Mouse (Mus musculus): ENCODE data around the gene Gstm4. TPM values are rescaled to one million over a fixed set of nuclear protein-coding genes. Genes with fewer than 3 reads are reported as not detected.

The Gstm4 gene
- polyA plus RNA-seq, 1 experiment from 2014 or later, result 17.2 TPM

- ATAC-seq (ENCODE audit: low FRiP score, low TSS enrichment), result no peak
- Histone ChIP-seq H3K36me3 (ENCODE audit: control insufficient read depth, insufficient read depth, low read length) (peaks cover 71% of the 10 kb centered on the region), H3K27ac (ENCODE audit: low read depth, low read length) (no peak overlapping the region), H3K9me3 (ENCODE audit: control insufficient read depth, low read length) (no peaks in the 10 kb centered on the region), H3K4me1 (ENCODE audit: control insufficient read depth, insufficient read depth, low read length) (peaks cover 3% of the 10 kb centered on the region; the same call in 1 of the 2 replicates), H3K4me3 (ENCODE audit: low read length) (no peak overlapping the region), H3K27me3 (ENCODE audit: control insufficient read depth, insufficient read depth, low read length) (no peaks in the 10 kb centered on the region), H3K4me2 (replicated peaks; ENCODE audit: low read depth, low read length) (no peak overlapping the region), H3K9ac (ENCODE audit: low read depth, low read length) (no peak overlapping the region)
- 92% methylated on average over 9 of the region's 9 CpGs for WGBS
Observed at GRCm38 (mm10) chr3:108076836-108077235, 32.1 kb upstream of the Gstm4 start.

GRCm38 (mm10) chr3:108072983-108073569 lies 28.4 kb upstream of the Gstm4 start:
- H3K27ac ChIP-seq (ENCODE audit: low read depth, low read length), result no peak overlapping the region
- no peak overlapping the region for H3K4me3 ChIP-seq (ENCODE audit: low read length)
- ATAC-seq (ENCODE audit: low FRiP score, low TSS enrichment), result no peak
- no peak overlapping the region for H3K4me2 ChIP-seq (replicated peaks; ENCODE audit: low read depth, low read length)
- H3K9ac ChIP-seq (ENCODE audit: low read depth, low read length), result no peak overlapping the region
- H3K36me3 ChIP-seq (ENCODE audit: control insufficient read depth, insufficient read depth, low read length), result peaks cover 43% of the 10 kb centered on the region
- no peaks in the 10 kb centered on the region for H3K9me3 ChIP-seq (ENCODE audit: control insufficient read depth, low read length)
- 74% methylated on average over 10 of the region's 10 CpGs for WGBS
- H3K4me1 ChIP-seq (ENCODE audit: control insufficient read depth, insufficient read depth, low read length), result no peaks in the 10 kb centered on the region
- H3K27me3 ChIP-seq (ENCODE audit: control insufficient read depth, insufficient read depth, low read length), result no peaks in the 10 kb centered on the region

GRCm38 (mm10) chr3:108070295-108071293 lies 25.9 kb upstream of the Gstm4 start:
- no peak for ATAC-seq (ENCODE audit: low FRiP score, low TSS enrichment)
- Histone ChIP-seq H3K4me1 (ENCODE audit: control insufficient read depth, insufficient read depth, low read length) (no peaks in the 10 kb centered on the region), H3K36me3 (ENCODE audit: control insufficient read depth, insufficient read depth, low read length) (peaks cover 20% of the 10 kb centered on the region), H3K9me3 (ENCODE audit: control insufficient read depth, low read length) (no peaks in the 10 kb centered on the region), H3K27ac (ENCODE audit: low read depth, low read length) (no peak overlapping the region), H3K27me3 (ENCODE audit: control insufficient read depth, insufficient read depth, low read length) (no peaks in the 10 kb centered on the region), H3K9ac (ENCODE audit: low read depth, low read length) (no peak overlapping the region), H3K4me3 (ENCODE audit: low read length) (no peak overlapping the region), H3K4me2 (replicated peaks; ENCODE audit: low read depth, low read length) (no peak overlapping the region)
- WGBS, result 67% methylated on average over 10 of the region's 10 CpGs

- H3K27ac ChIP-seq (ENCODE audit: low read depth, low read length), result no peak overlapping the region
- no peak overlapping the region for H3K4me3 ChIP-seq (ENCODE audit: low read length)
- H3K9ac ChIP-seq (ENCODE audit: low read depth, low read length), result no peak overlapping the region
- H3K36me3 ChIP-seq (ENCODE audit: control insufficient read depth, insufficient read depth, low read length), result peaks cover 7% of the 10 kb centered on the region
- 60% methylated on average over 13 of the region's 13 CpGs for WGBS
- ATAC-seq (ENCODE audit: low FRiP score, low TSS enrichment), result no peak
- H3K4me1 ChIP-seq (ENCODE audit: control insufficient read depth, insufficient read depth, low read length), result no peaks in the 10 kb centered on the region
- no peaks in the 10 kb centered on the region; the same call in 1 of the 2 replicates for H3K27me3 ChIP-seq (ENCODE audit: control insufficient read depth, insufficient read depth, low read length)
- no peaks in the 10 kb centered on the region for H3K9me3 ChIP-seq (ENCODE audit: control insufficient read depth, low read length)
- no peak overlapping the region for H3K4me2 ChIP-seq (replicated peaks; ENCODE audit: low read depth, low read length)
Observed at GRCm38 (mm10) chr3:108069231-108069870, 24.7 kb upstream of the Gstm4 start.

- Histone ChIP-seq H3K36me3 (ENCODE audit: control insufficient read depth, insufficient read depth, low read length) (peaks cover 3% of the 10 kb centered on the region; the same call in 1 of the 2 replicates), H3K4me3 (ENCODE audit: low read length) (no peak overlapping the region), H3K9me3 (ENCODE audit: control insufficient read depth, low read length) (no peaks in the 10 kb centered on the region), H3K4me1 (ENCODE audit: control insufficient read depth, insufficient read depth, low read length) (no peaks in the 10 kb centered on the region), H3K9ac (ENCODE audit: low read depth, low read length) (no peak overlapping the region), H3K27me3 (ENCODE audit: control insufficient read depth, insufficient read depth, low read length) (no peaks in the 10 kb centered on the region; the same call in 1 of the 2 replicates), H3K27ac (ENCODE audit: low read depth, low read length) (no peak overlapping the region), H3K4me2 (replicated peaks; ENCODE audit: low read depth, low read length) (no peak overlapping the region)
- ATAC-seq (ENCODE audit: low FRiP score, low TSS enrichment), result no peak
- WGBS, result 3% methylated on average over 1 of the region's 1 CpGs
Observed at GRCm38 (mm10) chr3:108068826-108069225, 24.1 kb upstream of the Gstm4 start.

GRCm38 (mm10) chr3:108067370-108067934 lies 22.8 kb upstream of the Gstm4 start:
- H3K4me2 ChIP-seq (replicated peaks; ENCODE audit: low read depth, low read length), result no peak overlapping the region
- H3K27ac ChIP-seq (ENCODE audit: low read depth, low read length), result no peak overlapping the region
- H3K4me1 ChIP-seq (ENCODE audit: control insufficient read depth, insufficient read depth, low read length), result no peaks in the 10 kb centered on the region
- H3K9me3 ChIP-seq (ENCODE audit: control insufficient read depth, low read length), result no peaks in the 10 kb centered on the region
- no peaks in the 10 kb centered on the region for H3K36me3 ChIP-seq (ENCODE audit: control insufficient read depth, insufficient read depth, low read length)
- H3K9ac ChIP-seq (ENCODE audit: low read depth, low read length), result no peak overlapping the region
- ATAC-seq (ENCODE audit: low FRiP score, low TSS enrichment), result 0 out of 2 replicates have a peak, but pooled peaks have one; percentile 33
- no peaks in the 10 kb centered on the region; the same call in 1 of the 2 replicates for H3K27me3 ChIP-seq (ENCODE audit: control insufficient read depth, insufficient read depth, low read length)
- H3K4me3 ChIP-seq (ENCODE audit: low read length), result no peak overlapping the region
- WGBS, result 46% methylated on average over 6 of the region's 6 CpGs

- Histone ChIP-seq H3K4me2 (replicated peaks; ENCODE audit: low read depth, low read length) (no peak overlapping the region), H3K9me3 (ENCODE audit: control insufficient read depth, low read length) (no peaks in the 10 kb centered on the region), H3K4me3 (ENCODE audit: low read length) (no peak overlapping the region), H3K9ac (ENCODE audit: low read depth, low read length) (no peak overlapping the region), H3K36me3 (ENCODE audit: control insufficient read depth, insufficient read depth, low read length) (no peaks in the 10 kb centered on the region), H3K27ac (ENCODE audit: low read depth, low read length) (no peak overlapping the region), H3K27me3 (ENCODE audit: control insufficient read depth, insufficient read depth, low read length) (no peaks in the 10 kb centered on the region; the same call in 1 of the 2 replicates), H3K4me1 (ENCODE audit: control insufficient read depth, insufficient read depth, low read length) (no peaks in the 10 kb centered on the region)
- 86% methylated on average over 9 of the region's 9 CpGs for WGBS
- no peak for ATAC-seq (ENCODE audit: low FRiP score, low TSS enrichment)
Observed at GRCm38 (mm10) chr3:108065551-108065950, 20.9 kb upstream of the Gstm4 start.

- no peak overlapping the region for H3K27ac ChIP-seq (ENCODE audit: low read depth, low read length)
- no peaks in the 10 kb centered on the region for H3K9me3 ChIP-seq (ENCODE audit: control insufficient read depth, low read length)
- H3K4me3 ChIP-seq (ENCODE audit: low read length), result no peak overlapping the region
- H3K36me3 ChIP-seq (ENCODE audit: control insufficient read depth, insufficient read depth, low read length), result no peaks in the 10 kb centered on the region
- H3K4me1 ChIP-seq (ENCODE audit: control insufficient read depth, insufficient read depth, low read length), result no peaks in the 10 kb centered on the region
- H3K27me3 ChIP-seq (ENCODE audit: control insufficient read depth, insufficient read depth, low read length), result no peaks in the 10 kb centered on the region; the same call in 1 of the 2 replicates
- no peak overlapping the region for H3K4me2 ChIP-seq (replicated peaks; ENCODE audit: low read depth, low read length)
- 75% methylated on average over 4 of the region's 4 CpGs for WGBS
- no peak overlapping the region for H3K9ac ChIP-seq (ENCODE audit: low read depth, low read length)
- no peak; the same call in 1 of the 2 replicates for ATAC-seq (ENCODE audit: low FRiP score, low TSS enrichment)
Observed at GRCm38 (mm10) chr3:108064672-108065071, 20.0 kb upstream of the Gstm4 start.

Measured in kidney, embryonic 14.5 days (tissue).